Mouse (Mus musculus): ENCODE data around the gene Ino80.

The Ino80 gene

GRCm38 (mm10) chr2:119356310-119356709 is 121.2 kb downstream of the Ino80 start:
- DNase-seq (ENCODE audit: extremely low read depth, insufficient read length, low spot score), result no peak

DNA sequence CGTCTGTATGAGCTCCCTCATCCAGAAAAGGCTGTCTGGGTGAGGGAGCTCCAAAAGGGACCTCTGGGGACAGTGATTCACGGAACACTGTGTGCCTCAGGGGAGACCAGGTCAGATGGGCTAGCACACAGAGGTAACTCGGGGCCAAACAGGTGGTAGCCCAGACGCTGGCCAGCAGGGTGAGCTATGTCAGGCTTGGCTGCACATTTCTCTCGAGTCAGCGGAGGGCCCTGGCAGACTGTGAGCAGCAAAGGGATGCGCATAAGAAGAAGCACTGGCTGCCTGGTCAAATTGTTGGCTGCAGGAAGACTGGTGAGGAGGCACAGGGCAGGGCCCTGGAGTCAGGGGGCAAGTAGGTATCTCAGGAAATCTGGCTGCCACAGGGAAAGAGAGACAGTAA is 121.8 kb downstream of the Ino80 start:
- DNase-seq (ENCODE audit: extremely low read depth, insufficient read length, low spot score), result peak; percentile 48

DNA sequence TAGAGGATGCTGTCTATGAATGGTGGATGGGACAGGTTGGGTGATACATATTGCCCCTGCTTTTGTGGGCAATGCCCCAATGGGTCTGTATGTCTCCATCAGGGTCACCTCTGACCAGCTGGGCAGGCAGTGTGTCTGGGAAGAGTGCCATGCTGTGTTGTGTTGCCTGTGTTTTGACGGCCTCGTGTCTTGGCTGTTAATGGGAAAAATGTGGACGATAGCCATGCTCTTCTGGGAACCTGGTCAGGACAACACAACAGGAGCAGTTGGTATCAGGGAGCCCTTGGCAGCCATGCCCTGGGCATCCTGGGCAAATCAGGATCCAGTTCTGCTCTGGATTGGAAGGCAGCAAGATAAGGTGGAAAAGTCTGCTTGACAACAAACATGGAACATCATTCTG is 122.4 kb downstream of the Ino80 start:
- DNase-seq (ENCODE audit: extremely low read depth, insufficient read length, low spot score), result no peak

DNA sequence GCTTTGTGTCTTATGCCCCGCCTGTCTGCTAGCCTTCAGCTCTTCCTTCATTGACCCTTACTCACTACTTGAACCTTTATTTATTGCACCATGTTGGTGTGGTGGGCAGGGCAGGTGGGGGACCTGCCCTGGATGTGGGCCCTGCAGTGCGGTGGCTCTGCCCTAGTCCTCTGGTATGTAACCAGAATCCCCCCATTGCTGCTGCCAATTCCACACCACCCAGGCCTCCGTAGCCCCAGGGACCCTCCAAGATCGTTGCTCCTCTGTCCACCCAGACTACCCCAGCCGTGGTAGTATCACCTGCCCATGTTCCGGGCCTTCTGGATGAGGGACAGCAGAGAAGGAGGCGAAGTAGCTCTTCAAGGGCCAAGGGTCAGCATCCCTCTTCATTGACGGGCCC is 123.8 kb downstream of the Ino80 start:
- DNase-seq (ENCODE audit: extremely low read depth, insufficient read length, low spot score), result no peak

- DNase-seq (ENCODE audit: extremely low read depth, insufficient read length, low spot score), result peak; percentile 98
Observed at GRCm38 (mm10) chr2:119350555-119351486, 126.7 kb downstream of the Ino80 start, which contains the start of gene Chac1. Chac1 (plus strand) TSS chr2:119351229.

- DNase-seq (ENCODE audit: extremely low read depth, insufficient read length, low spot score), result no peak
Observed at GRCm38 (mm10) chr2:119344537-119345138, 132.8 kb downstream of the Ino80 start.

- peak; percentile 88 for DNase-seq (ENCODE audit: extremely low read depth, insufficient read length, low spot score)
Observed at GRCm38 (mm10) chr2:119337425-119338265, 139.8 kb downstream of the Ino80 start.

DNA sequence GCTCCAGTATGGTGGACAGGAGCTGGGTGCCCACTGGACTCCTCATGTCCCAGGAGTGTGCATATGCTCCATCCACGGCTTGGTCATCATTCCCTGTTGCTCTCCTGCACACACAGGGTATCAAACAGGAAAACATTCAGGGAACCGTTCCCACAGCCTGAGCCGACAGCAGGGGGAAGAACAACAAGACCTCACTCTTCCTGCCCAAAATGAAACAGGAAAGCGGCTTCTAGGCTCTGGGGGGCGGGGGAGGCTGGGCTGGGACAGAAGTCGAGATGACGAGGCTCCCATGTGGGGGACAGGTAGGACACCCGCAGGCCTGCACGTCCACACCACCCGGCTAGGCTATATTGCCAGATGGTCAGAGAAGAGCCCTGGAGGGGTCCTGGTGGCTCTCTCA is 141.0 kb downstream of the Ino80 start:
- DNase-seq (ENCODE audit: extremely low read depth, insufficient read length, low spot score), result no peak

- no peak for DNase-seq (ENCODE audit: extremely low read depth, insufficient read length, low spot score)
Observed at GRCm38 (mm10) chr2:119336002-119336401, 141.5 kb downstream of the Ino80 start.

DNA sequence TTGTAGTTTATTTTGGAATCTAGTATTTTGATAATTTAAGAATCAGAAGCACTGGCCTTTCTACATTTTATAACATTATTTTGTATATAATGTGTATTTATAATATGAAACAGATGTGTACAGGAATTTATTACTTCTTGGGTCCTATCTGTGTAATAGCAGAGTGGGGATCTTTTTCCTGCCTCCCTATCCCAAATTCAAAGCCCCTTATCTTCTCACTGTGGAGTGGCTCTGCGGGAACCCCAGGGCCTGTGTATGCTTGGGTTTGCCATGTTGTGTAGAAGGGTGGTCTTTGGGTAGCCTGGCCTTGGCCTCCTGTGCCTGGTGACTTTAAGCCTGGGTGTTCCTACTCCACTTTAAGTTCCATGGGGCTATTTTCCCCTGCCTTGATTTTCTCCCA is 142.0 kb downstream of the Ino80 start:
- DNase-seq (ENCODE audit: extremely low read depth, insufficient read length, low spot score), result no peak

DNA sequence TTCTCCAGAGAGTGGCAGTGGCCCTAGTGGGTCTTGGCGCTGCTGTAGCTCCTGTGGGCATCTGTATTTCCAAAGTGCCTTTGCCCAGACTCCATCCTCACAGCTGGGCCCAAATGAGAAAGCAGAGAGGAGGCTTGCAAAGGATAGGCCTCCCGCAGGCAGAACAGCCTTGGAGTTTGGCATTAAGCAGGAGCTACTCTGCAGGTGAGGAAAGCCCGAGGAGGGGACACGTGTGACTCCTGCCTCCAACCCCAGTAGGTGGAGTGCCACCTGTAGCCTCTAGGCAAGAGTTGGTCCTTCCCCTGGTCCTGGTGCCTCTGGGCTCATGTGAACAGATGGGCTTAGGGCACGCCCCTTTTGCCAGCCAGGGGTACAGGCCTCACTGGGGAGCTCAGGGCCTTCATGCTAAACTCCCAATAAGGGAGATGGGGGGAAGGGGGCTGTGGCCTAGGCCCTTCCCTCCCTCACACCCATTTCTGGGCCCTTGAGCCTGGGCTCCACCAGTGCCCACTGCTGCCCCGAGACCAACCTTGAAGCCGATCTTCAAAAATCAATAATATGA is 142.4 kb downstream of the Ino80 start:
- DNase-seq (ENCODE audit: extremely low read depth, insufficient read length, low spot score), result no peak

GRCm38 (mm10) chr2:119334135-119334534 is 143.4 kb downstream of the Ino80 start:
- DNase-seq (ENCODE audit: extremely low read depth, insufficient read length, low spot score), result no peak

DNA sequence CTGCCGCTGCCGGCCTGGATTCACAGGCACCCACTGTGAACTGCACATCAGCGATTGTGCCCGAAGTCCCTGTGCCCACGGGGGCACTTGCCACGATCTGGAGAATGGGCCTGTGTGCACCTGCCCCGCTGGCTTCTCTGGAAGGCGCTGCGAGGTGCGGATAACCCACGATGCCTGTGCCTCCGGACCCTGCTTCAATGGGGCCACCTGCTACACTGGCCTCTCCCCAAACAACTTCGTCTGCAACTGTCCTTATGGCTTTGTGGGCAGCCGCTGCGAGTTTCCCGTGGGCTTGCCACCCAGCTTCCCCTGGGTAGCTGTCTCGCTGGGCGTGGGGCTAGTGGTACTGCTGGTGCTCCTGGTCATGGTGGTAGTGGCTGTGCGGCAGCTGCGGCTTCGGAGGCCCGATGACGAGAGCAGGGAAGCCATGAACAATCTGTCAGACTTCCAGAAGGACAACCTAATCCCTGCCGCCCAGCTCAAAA is 145.3 kb downstream of the Ino80 start:
- no peak for DNase-seq (ENCODE audit: extremely low read depth, insufficient read length, low spot score)

- no peak for DNase-seq (ENCODE audit: extremely low read depth, insufficient read length, low spot score)
Observed at GRCm38 (mm10) chr2:119330795-119331194, 146.7 kb downstream of the Ino80 start.

DNA sequence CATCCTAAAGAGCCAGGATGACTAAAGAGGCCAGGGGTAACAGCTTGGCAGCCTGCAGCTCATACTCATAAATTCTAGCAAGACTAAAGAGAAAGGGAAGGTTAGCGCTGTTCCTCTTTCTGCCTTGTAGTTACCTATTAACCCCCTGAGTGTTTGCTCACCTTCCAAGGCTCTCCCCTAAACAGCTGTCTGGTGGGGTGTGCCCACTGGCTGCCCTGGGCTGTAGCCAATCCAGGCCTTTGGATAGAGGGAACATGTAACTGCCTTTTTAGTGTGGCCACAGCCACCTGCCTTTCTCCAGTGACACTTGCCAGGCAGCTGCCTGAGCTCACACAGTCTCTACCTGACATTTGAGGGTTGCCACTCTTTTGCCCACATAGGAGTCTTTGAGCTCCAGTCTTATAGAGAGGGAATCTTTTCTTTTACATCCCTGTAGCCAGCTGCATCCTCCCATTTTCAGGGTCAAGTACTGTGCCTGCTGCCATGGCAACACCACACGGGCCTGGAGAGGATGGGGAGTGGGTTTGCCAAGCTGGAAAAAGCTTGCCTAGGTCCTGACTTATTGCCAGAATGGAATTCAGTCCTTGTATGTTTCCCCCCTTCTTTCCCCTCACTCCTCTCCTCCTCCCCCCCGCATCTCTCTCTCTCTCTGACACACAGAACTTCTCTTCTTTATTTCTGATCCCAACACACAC is 148.2 kb downstream of the Ino80 start:
- no peak for DNase-seq (ENCODE audit: extremely low read depth, insufficient read length, low spot score)

- no peak for DNase-seq (ENCODE audit: extremely low read depth, insufficient read length, low spot score)
Observed at GRCm38 (mm10) chr2:119328546-119328945, 148.9 kb downstream of the Ino80 start.

DNA sequence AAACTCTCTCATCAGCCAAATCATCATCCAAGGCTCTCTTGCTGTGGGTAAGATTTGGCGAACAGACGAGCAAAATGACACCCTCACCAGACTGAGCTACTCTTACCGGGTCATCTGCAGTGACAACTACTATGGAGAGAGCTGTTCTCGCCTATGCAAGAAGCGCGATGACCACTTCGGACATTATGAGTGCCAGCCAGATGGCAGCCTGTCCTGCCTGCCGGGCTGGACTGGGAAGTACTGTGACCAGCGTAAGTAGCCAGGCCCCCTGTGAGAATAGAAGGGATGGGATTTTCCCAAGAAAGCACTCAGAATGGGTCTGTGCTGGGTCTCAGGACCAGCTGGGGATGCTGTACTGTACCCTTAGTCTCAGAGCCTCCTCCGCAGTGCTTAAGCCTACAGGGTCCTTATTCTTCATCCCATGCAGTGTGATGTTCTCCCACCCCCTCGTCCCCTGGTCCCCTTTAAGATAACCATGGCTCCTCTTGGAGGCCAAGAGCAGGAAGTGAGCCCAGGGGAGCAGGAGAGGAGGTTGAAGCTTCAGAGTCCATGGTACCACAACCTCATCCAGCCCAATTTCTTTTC is 149.5 kb downstream of the Ino80 start:
- DNase-seq (ENCODE audit: extremely low read depth, insufficient read length, low spot score), result no peak

DNA sequence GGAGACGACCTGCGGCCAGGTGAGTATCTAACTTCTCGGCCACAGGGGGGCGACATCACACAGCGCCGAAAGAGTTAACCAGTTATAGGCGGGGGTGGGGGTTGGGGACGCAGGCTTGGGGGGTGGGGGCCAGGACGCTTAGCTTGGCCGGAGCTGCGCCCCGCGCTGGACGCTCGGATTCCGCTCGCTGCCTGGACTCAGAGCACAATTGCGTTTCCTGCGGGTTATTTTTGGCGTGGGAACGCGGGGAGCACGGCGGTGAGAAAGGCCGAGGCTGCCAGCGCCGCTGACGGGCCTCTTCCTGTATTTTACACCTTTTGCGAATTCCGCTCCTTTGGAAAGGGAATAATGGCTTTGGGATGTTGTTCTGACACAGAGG is 150.4 kb downstream of the Ino80 start:
- DNase-seq (ENCODE audit: extremely low read depth, insufficient read length, low spot score), result no peak

GRCm38 (mm10) chr2:119326161-119327101 is 151.1 kb downstream of the Ino80 start:
- DNase-seq (ENCODE audit: extremely low read depth, insufficient read length, low spot score), result no peak

Measured in 3134 (cell line).